Mouse (Mus musculus) retina, postnatal 7 days (tissue): ENCODE measurements around the gene Plekho1.
A peak's percentile ranks its signal among the peaks of the same experiment; 100 is the strongest.

Experiments used
- DNase-seq: peaks from one replicate; pipeline ENCODE4 v3.0.0-alpha.2; 2012; ENCODE audit warnings: low read depth, low spot score

Plekho1 gene

GRCm38 (mm10) chr3:96008463-96008862 lies 12.7 kb upstream of the Plekho1 start:
- DNase-seq: no peak

- DNase-seq: no peak
Observed at GRCm38 (mm10) chr3:96001560-96001959, 5.8 kb upstream of the Plekho1 start.

- no peak for DNase-seq
Observed at GRCm38 (mm10) chr3:96000921-96001501, 5.2 kb upstream of the Plekho1 start.

GRCm38 (mm10) chr3:96000080-96000632 lies 4.4 kb upstream of the Plekho1 start:
- no peak for DNase-seq

GRCm38 (mm10) chr3:95999308-96000079 lies 3.7 kb upstream of the Plekho1 start:
- DNase-seq: no peak

GRCm38 (mm10) chr3:95997203-95997721 lies 1.5 kb upstream of the Plekho1 start:
- DNase-seq: no peak

- no peak for DNase-seq
Observed at GRCm38 (mm10) chr3:95996451-95997073, 761 bp upstream of the Plekho1 start.

- no peak for DNase-seq
Observed at GRCm38 (mm10) chr3:95994975-95995801, 613 bp downstream of the Plekho1 start.

GRCm38 (mm10) chr3:95994381-95994846 lies 1.4 kb downstream of the Plekho1 start:
- DNase-seq: no peak

- DNase-seq: no peak
Observed at GRCm38 (mm10) chr3:95993881-95994280, 1.9 kb downstream of the Plekho1 start.

GRCm38 (mm10) chr3:95992990-95993603 lies 2.7 kb downstream of the Plekho1 start:
- DNase-seq: no peak

- DNase-seq: no peak
Observed at GRCm38 (mm10) chr3:95990413-95990941, 5.3 kb downstream of the Plekho1 start.

- DNase-seq: no peak
Observed at GRCm38 (mm10) chr3:95988969-95989368, 6.8 kb downstream of the Plekho1 start.

- DNase-seq: no peak
Observed at GRCm38 (mm10) chr3:95988138-95988537, 7.7 kb downstream of the Plekho1 start.

- DNase-seq: no peak
Observed at GRCm38 (mm10) chr3:95987386-95988110, 8.3 kb downstream of the Plekho1 start.

GRCm38 (mm10) chr3:95986984-95987383 lies 8.8 kb downstream of the Plekho1 start:
- DNase-seq: no peak

- no peak for DNase-seq
Observed at GRCm38 (mm10) chr3:95986001-95986622, 9.7 kb downstream of the Plekho1 start.

GRCm38 (mm10) chr3:95985209-95986000 lies 10.4 kb downstream of the Plekho1 start:
- peak; percentile 61 for DNase-seq

- no peak for DNase-seq
Observed at GRCm38 (mm10) chr3:95982129-95982528, 13.7 kb downstream of the Plekho1 start.
